Mouse (Mus musculus) Patski (cell line): ENCODE measurements around the gene Sdc1. TPM values are rescaled to one million over a fixed set of nuclear protein-coding genes. Genes with fewer than 3 reads are reported as not detected.

Source experiments
- ATAC-seq: fragments of 100-300 bp; one replicate; pipeline ENCODE4 v1.8.0; 2021
- CTCF ChIA-PET: fragments of 350-600 bp; sonication (Branson Sonifier 250); formaldehyde crosslinking; loops from one replicate; lab custom pipeline; 2022; ENCODE audit warnings: inconsistent platforms; lab: Charles Lee
- POLR2A ChIA-PET: fragments of 350-600 bp; sonication (Branson Sonifier 250); formaldehyde crosslinking; loops from one replicate; lab custom pipeline; 2022; ENCODE audit warnings: antibody characterized with exemption, inconsistent platforms; lab: Charles Lee
- DNase-seq: peaks from one replicate; pipeline ENCODE4 v3.0.0-alpha.2; 2011; ENCODE audit warnings: low read depth, low spot score
- H3K27me3 ChIP-seq: fragments of 371-371 bp; one replicate; pipeline ENCODE4 v1.5.1; 2021
- CTCF ChIP-seq: fragments of 100-300 bp; IDR thresholded peaks from one replicate; pipeline ENCODE4 v1.5.1; 2021
- in situ Hi-C: fragments of 300-500 bp; cut with MboI; formaldehyde crosslinking; loops from 3 replicates; pipeline ENCODE4 v1.11.1; 2018; ENCODE audit warnings: low pct_unique_long_range_greater_than_20kb, mixed read lengths
- polyA plus RNA-seq: library from polyadenylated mRNA; unstranded; gene quantifications from one replicate; pipeline ENCODE4 v1.2.3, GENCODE M21; 2021

Sdc1 gene
- polyA plus RNA-seq, 1 experiment from 2014 or later: 121 TPM

DNA sequence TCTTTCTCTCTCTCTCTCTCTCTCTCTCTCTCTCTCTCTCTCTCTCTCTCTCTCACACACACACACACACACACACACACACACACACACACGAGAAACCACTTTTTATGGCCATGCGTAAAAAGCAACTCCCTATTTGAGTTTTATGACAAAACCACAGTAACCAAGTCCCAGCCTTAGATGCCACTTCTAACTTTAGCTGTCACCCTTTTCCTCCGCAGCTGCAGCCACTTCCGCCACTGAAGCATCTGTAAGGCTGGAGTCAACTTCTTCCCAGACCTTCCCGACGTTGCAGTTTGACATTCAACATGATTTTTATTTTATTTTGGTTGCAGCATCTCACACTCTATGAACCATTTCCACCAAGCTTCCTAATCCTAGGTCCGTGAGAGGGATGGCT lies 71.6 kb downstream of the Sdc1 start:
- TF ChIP-seq CTCF: no peak
- in situ Hi-C loops: no loop called here
- DNase-seq (no peak), ATAC-seq (no peak)
- POLR2A ChIA-PET: interaction anchor here (0.6 kb wide), 1 partner anchor 78 kb away, joined by 5 read pairs; no protein-coding TSS in a partner anchor
- CTCF ChIA-PET: no interaction called here
- H3K27me3 ChIP-seq: no peaks in the 10 kb centered on the region

Other genes with a start within 250 kb of the Sdc1 start
- gene Slc7a15, start 172.3 kb upstream of the Sdc1 start, polyA plus RNA-seq: 0.06 TPM
- 107 TPM for gene Pum2, start 97.2 kb upstream of the Sdc1 start, polyA plus RNA-seq
- gene Laptm4a, start 150.3 kb downstream of the Sdc1 start, polyA plus RNA-seq: 550 TPM
- gene Matn3, start 176.6 kb downstream of the Sdc1 start, polyA plus RNA-seq: 0.17 TPM
- gene Wdr35, start 202.6 kb downstream of the Sdc1 start, polyA plus RNA-seq: 41.7 TPM